Comparison of ENCODE assay signal across 7 mouse cellular contexts in the genomic region with DNA sequence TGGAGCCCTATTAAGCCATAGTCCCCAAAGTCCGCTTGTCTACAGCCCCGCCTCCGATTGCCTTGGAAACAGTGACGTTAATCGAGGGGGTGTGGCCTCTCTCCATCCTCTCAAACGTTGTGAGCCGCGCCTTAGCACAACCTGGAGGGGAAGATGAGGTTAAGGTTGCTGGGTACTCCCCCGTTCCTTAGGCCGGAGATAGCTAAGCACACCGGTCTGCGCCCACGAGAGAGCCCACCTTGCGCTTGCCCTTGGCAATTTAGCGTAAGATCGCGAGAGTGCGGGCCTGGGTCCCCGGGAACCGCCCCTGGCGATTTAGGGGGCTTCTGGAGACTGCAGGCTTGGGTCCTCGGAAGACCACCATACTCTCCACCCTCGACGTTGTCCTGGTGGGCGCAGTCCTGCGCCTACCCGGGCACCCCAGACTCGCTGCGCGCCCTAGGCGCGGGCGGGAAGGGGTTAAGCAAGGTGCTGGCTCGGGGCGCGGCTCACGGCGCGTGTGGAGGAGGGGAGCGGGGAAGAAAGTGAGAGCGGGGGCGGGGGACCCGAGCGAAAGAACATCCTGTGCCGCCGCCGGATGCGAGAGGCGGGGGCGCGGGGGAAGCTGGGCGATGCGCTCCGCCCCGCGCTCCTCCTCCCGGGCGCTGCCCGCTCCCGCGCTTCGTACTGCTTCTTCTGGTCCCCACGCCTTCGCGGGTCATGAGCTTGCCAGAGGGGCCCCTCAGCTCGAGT. TPM values are rescaled to one million over a fixed set of nuclear protein-coding genes. Genes with fewer than 3 reads are reported as not detected.
DNase-seq lines count a peak whose midpoint lies in the region; ATAC-seq lines count a peak whose summit lies in the region.

No protein-coding gene starts in this region.

- H3K9me3 ChIP-seq in embryonic facial prominence, embryonic 11.5 days (replicated peaks; ENCODE audit: control insufficient read depth, low read length), result no peaks in the 10 kb centered on the region
- H3K9me3 ChIP-seq in limb, embryonic 12.5 days, result no peaks in the 10 kb centered on the region
- no peaks in the 10 kb centered on the region for H3K9me3 ChIP-seq in midbrain, embryonic 14.5 days (ENCODE audit: control insufficient read depth, low read length)

- peak; percentile 74 for ATAC-seq in embryonic facial prominence, embryonic 11.5 days (replicated peaks; ENCODE audit: insufficient number of reproducible peaks, low FRiP score, low TSS enrichment, low read depth)
- peak; percentile 71 for ATAC-seq in limb, embryonic 12.5 days (ENCODE audit: insufficient number of reproducible peaks, insufficient read depth, low FRiP score, low TSS enrichment, low read depth)
- ATAC-seq in midbrain, embryonic 14.5 days (ENCODE audit: low FRiP score, low TSS enrichment), result peak; percentile 79

- peak overlapping the region; percentile 51 for H3K4me3 ChIP-seq in embryonic facial prominence, embryonic 11.5 days (ENCODE audit: low read depth, low read length)
- peak overlapping the region; percentile 68 for H3K4me3 ChIP-seq in limb, embryonic 12.5 days (replicated peaks)
- peak overlapping the region; percentile 69 for H3K4me3 ChIP-seq in midbrain, embryonic 14.5 days (replicated peaks; ENCODE audit: low read depth, low read length)

- H3K9ac ChIP-seq in embryonic facial prominence, embryonic 11.5 days (replicated peaks; ENCODE audit: low read length), result peak overlapping the region; percentile 64
- peak overlapping the region; percentile 71 for H3K9ac ChIP-seq in limb, embryonic 12.5 days (replicated peaks)
- H3K9ac ChIP-seq in midbrain, embryonic 14.5 days (replicated peaks; ENCODE audit: low read length), result peak overlapping the region; percentile 80

- H3K27me3 ChIP-seq in embryonic facial prominence, embryonic 11.5 days (ENCODE audit: control insufficient read depth, insufficient read depth, low read length), result no peaks in the 10 kb centered on the region; the same call in 1 of the 2 replicates
- H3K27me3 ChIP-seq in limb, embryonic 12.5 days, result peaks cover 19% of the 10 kb centered on the region
- H3K27me3 ChIP-seq in midbrain, embryonic 14.5 days (ENCODE audit: control insufficient read depth, insufficient read depth, low read length), result peaks cover 8% of the 10 kb centered on the region; the same call in 1 of the 2 replicates

- H3K36me3 ChIP-seq in embryonic facial prominence, embryonic 11.5 days (replicated peaks; ENCODE audit: control insufficient read depth, insufficient read depth, low read depth, low read length), result no peaks in the 10 kb centered on the region
- H3K36me3 ChIP-seq in limb, embryonic 12.5 days, result no peaks in the 10 kb centered on the region
- no peaks in the 10 kb centered on the region for H3K36me3 ChIP-seq in midbrain, embryonic 14.5 days (ENCODE audit: control insufficient read depth, insufficient read depth, low read length)

- H3K4me1 ChIP-seq in embryonic facial prominence, embryonic 11.5 days (ENCODE audit: control insufficient read depth, insufficient read depth, low read length), result peaks cover 6% of the 10 kb centered on the region; the same call in 1 of the 2 replicates
- peaks cover 37% of the 10 kb centered on the region for H3K4me1 ChIP-seq in limb, embryonic 12.5 days (replicated peaks)
- H3K4me1 ChIP-seq in midbrain, embryonic 14.5 days (ENCODE audit: control insufficient read depth, insufficient read depth, low read length), result peaks cover 7% of the 10 kb centered on the region

- H3K27ac ChIP-seq in embryonic facial prominence, embryonic 11.5 days (replicated peaks; ENCODE audit: low read depth, low read length), result peak overlapping the region; percentile 75
- H3K27ac ChIP-seq in limb, embryonic 12.5 days, result peak overlapping the region; percentile 95
- H3K27ac ChIP-seq in midbrain, embryonic 14.5 days (replicated peaks; ENCODE audit: low read depth, low read length), result peak overlapping the region; percentile 91

- WGBS in embryonic facial prominence, embryonic 11.5 days, result under 1% methylated on average over 50 of the region's 66 CpGs
- WGBS in limb, embryonic 12.5 days, result under 1% methylated on average over 63 of the region's 66 CpGs
- under 1% methylated on average over 62 of the region's 66 CpGs for WGBS in midbrain, embryonic 14.5 days

- peak overlapping the region; percentile 74 for H3K4me2 ChIP-seq in embryonic facial prominence, embryonic 11.5 days (ENCODE audit: low read depth, low read length)
- H3K4me2 ChIP-seq in limb, embryonic 12.5 days, result peak overlapping the region; percentile 86
- peak overlapping the region; percentile 93 for H3K4me2 ChIP-seq in midbrain, embryonic 14.5 days (ENCODE audit: low read length)

- peak; percentile 89 for DNase-seq in adrenal gland, postnatal 25 days
- peak; percentile 94 for DNase-seq in embryonic facial prominence, embryonic 11.5 days (ENCODE audit: low spot score)
- DNase-seq in heart, adult 8-10 months (ENCODE audit: low spot score), result peak; percentile 98
- DNase-seq in kidney, adult 8-10 months, result peak; percentile 93 to 98
- DNase-seq in midbrain, embryonic 14.5 days, result peak; percentile 95
- DNase-seq in spleen, adult 12 weeks (ENCODE audit: low spot score), result peak; percentile 74

RNA-seq across cellular contexts. Expression of a gene that starts 5.5 kb away (rescaled TPM):
- 55.9 and 60.1 TPM in 2 replicates for total RNA-seq in adrenal gland, postnatal 25 days (2021)
- polyA plus RNA-seq in embryonic facial prominence, embryonic 11.5 days (2014; fragmentation: Nextera tagmentation; extraction: Ambion mirVana), result 12.3 and 12.8 TPM in 2 replicates
- total RNA-seq in heart, adult 8-10 months (2022), result 10 to 100 TPM; 31.0 to 46.7 (median 38.3) TPM
- 36.2 and 42.4 TPM in 2 replicates for polyA plus RNA-seq in limb, embryonic 12.5 days (2016; fragmentation: Nextera tagmentation; extraction: Ambion mirVana)
- polyA plus RNA-seq in midbrain, embryonic 14.5 days (2014; fragmentation: Nextera tagmentation; extraction: Ambion mirVana), result 11.6 and 22.2 TPM in 2 replicates

RNA-seq across cellular contexts. Expression of a gene that starts 7.8 kb away (rescaled TPM):
- not detected in 2 replicates for total RNA-seq in adrenal gland, postnatal 25 days (2021)
- not detected in 2 replicates for polyA plus RNA-seq in embryonic facial prominence, embryonic 11.5 days (2014; fragmentation: Nextera tagmentation; extraction: Ambion mirVana)
- total RNA-seq in heart, adult 8-10 months (2022), result not detected
- not detected in 2 replicates for polyA plus RNA-seq in limb, embryonic 12.5 days (2016; fragmentation: Nextera tagmentation; extraction: Ambion mirVana)
- not detected in 2 replicates for polyA plus RNA-seq in midbrain, embryonic 14.5 days (2014; fragmentation: Nextera tagmentation; extraction: Ambion mirVana)

RNA-seq across cellular contexts. Expression of a gene that starts 26.4 kb away (rescaled TPM):
- total RNA-seq in adrenal gland, postnatal 25 days (2021), result not detected in 2 replicates
- not detected in 2 replicates for polyA plus RNA-seq in embryonic facial prominence, embryonic 11.5 days (2014; fragmentation: Nextera tagmentation; extraction: Ambion mirVana)
- not detected for total RNA-seq in heart, adult 8-10 months (2022)
- not detected in 2 replicates for polyA plus RNA-seq in limb, embryonic 12.5 days (2016; fragmentation: Nextera tagmentation; extraction: Ambion mirVana)
- not detected in 2 replicates for polyA plus RNA-seq in midbrain, embryonic 14.5 days (2014; fragmentation: Nextera tagmentation; extraction: Ambion mirVana)

RNA-seq across cellular contexts. Expression of a gene that starts 37.8 kb away (rescaled TPM):
- total RNA-seq in adrenal gland, postnatal 25 days (2021), result not detected in 2 replicates
- not detected in 2 replicates for polyA plus RNA-seq in embryonic facial prominence, embryonic 11.5 days (2014; fragmentation: Nextera tagmentation; extraction: Ambion mirVana)
- not detected for total RNA-seq in heart, adult 8-10 months (2022)
- polyA plus RNA-seq in limb, embryonic 12.5 days (2016; fragmentation: Nextera tagmentation; extraction: Ambion mirVana), result not detected in 2 replicates
- polyA plus RNA-seq in midbrain, embryonic 14.5 days (2014; fragmentation: Nextera tagmentation; extraction: Ambion mirVana), result not detected in 2 replicates

RNA-seq across cellular contexts. Expression of a gene that starts 52.7 kb away (rescaled TPM):
- total RNA-seq in adrenal gland, postnatal 25 days (2021), result 1.9 and 2.2 TPM in 2 replicates
- polyA plus RNA-seq in embryonic facial prominence, embryonic 11.5 days (2014; fragmentation: Nextera tagmentation; extraction: Ambion mirVana), result 0.34 TPM in 1 of 2 replicates, not detected in the other
- not detected for total RNA-seq in heart, adult 8-10 months (2022)
- 0.46 and 0.89 TPM in 2 replicates for polyA plus RNA-seq in limb, embryonic 12.5 days (2016; fragmentation: Nextera tagmentation; extraction: Ambion mirVana)
- polyA plus RNA-seq in midbrain, embryonic 14.5 days (2014; fragmentation: Nextera tagmentation; extraction: Ambion mirVana), result 7.1 and 11.0 TPM in 2 replicates

Comparison
In these comparisons a context has a peak if more than half of its experiments do, and no peak if none do; other contexts are left out.
1. Peak in every context shown above with its lines: DNase-seq, ATAC-seq, H3K4me3 ChIP-seq and H3K27ac ChIP-seq.